Mouse (Mus musculus) R1 (cell line): ENCODE results near the gene Tsnaxip1.
"Not testable (repeated sequence)": the region's sequence is repeated elsewhere in the genome, so short reads cannot be mapped to it uniquely, and the experiment has no call there.

Experiments used
- DNase-seq: peaks from one replicate; pipeline ENCODE4 v3.0.0-alpha.2; 2018; ENCODE audit warnings: low read depth, low spot score

Tsnaxip1 gene

DNA sequence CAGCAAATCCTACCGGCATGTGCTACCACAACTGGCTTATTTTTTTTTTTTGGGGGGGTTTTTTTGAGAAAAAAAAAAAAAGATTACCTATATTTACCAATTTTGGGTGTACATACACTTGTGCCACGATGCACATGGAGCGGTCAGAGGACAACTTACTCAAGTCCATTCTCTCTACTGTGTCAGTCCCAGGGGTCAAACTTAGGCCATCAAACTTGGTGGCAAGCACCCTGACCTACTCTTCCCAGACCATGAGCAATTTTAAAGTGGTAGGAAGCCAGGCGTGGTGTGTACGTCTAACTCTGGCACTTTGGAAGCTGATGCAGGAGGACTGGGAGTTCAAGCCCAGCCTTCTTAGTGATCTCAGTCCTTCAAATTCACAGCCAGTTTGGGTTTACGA, 14.3 kb upstream of the Tsnaxip1 start:
- DNase-seq = no peak

DNA sequence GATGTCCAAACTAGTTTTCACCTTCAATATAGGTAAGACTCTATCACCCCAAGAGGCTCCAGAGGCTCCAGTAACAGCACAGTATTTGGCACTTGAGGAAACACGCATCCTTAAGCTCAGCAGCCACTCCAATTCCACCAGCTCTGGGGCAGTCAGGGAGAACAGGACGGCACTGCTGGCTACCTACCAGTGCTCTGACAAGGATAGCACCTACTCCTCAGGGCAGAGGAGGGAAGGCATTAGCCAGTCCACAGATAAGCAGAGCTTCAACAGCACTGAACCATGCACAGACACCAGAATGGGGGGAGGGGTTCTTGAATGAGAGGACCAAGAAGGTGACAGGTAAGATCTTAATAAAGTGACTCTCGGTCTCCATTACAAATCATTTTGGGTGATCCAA, 7.9 kb upstream of the Tsnaxip1 start:
- DNase-seq = no peak

DNA sequence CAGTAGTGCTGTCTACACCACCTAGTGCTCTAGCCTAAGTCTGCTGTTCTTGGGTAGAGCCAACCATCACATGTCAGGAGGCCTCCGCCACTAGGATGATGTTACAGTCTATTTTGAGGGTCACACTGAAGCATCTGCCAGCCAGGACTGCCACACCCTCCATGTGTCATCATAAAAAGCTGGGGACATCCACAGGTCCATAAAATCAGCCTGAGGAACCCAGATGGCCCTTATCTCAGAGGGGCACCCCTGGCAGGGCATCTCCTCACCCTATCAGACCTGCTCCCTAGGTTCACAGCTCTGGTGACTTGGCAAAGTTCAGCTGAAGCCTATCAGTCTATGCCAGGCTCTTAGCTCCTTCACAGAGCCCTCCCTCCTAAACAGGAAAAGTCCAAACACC, 6.6 kb upstream of the Tsnaxip1 start:
- no peak for DNase-seq

DNA sequence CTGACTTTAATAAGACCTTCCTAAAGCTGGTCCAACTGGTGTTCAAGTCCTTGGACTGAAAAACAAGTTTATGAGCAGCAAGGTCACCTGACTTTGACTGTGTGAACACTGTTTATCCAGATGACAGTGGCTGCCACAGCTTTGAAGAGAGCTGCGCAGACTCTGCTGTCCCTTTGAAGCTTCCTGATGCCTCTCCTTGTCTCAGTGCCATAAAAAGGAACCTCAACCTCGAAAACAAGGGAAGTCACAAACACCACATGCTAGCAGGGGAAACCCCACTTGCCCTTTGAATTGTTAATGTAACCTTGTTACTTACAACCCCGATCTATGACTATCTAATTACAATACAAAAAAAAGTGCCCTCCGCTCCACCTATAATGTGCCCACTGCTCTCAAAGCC, 2.0 kb upstream of the Tsnaxip1 start:
- no peak for DNase-seq

DNA sequence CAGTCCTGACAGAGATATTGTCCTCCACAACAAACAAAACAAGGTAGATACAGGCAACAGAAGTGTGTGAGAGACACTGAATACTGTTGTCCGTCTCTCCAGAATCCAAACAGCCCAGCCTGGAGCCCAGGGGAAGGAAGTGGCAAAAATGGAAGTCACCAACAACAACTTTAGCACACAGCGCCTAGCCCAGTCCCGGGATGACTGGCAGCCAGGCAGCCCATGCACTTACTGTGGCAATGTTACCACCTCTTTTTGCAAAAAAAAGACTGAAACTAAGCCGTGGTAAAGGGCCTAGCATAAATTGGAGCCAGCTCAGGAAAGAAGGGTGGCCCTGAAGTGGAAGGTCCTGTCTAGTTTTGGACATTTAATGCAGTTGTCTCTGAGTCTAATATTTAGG, 1.2 kb upstream of the Tsnaxip1 start:
- no peak for DNase-seq

DNA sequence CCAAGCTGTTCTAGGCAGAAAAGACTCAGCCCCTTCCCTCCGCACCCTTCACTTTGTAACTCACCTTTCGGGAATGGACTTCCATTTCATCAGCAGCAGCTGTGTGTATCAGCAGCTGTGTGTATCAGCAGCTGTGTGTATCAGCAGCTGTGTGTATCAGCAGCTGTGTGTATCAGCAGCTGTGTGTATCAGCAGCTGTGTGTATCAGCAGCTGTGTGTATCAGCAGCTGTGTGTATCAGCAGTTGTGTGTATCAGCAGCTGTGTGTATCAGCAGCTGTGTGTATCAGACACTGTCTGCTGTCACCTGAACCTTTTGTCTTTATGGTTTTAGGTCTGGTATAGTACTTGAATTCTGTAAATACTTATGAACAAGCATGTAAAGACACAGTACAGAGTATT, 6.2 kb downstream of the Tsnaxip1 start:
- DNase-seq = not testable (repeated sequence)

DNA sequence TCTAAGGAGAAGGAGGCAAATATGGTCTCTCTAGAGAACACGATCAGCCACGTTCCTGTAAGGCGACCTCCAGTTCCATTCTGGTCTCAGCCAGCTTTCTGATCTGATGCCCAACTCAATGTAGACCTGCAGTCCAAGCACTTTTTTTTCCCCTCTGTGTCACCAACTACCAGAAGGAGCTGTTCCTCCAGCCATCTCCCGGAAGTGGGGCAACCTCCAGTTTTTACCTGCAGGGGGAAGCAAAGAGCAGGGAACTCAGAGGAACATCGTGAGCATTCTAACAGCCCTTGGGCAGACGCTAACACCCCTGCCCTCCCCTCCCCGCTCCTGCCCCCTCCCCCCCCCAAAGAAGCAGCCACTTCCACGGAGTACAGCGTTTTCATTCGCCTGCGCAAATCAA, 7.8 kb downstream of the Tsnaxip1 start:
- DNase-seq = peak; percentile 81

DNA sequence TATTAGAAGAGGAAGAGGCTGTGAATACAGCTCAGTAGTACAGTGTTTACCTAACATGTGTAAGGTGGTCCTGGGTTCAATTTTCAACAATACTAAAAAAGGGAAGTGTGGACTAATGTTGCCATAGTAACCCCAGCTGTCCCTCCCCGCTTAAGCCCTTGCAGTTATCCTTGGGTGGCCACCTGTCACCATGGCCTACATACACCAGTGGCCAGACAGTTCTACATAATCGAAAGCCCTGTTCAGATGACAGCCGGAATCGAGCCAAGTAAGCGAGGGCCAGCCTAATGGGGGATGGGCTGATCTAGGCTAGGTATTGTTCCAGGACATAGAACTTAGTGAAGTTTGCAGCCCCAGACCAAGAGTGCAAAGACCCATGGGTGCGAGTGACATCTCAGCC, 9.5 kb downstream of the Tsnaxip1 start:
- DNase-seq = no peak

DNA sequence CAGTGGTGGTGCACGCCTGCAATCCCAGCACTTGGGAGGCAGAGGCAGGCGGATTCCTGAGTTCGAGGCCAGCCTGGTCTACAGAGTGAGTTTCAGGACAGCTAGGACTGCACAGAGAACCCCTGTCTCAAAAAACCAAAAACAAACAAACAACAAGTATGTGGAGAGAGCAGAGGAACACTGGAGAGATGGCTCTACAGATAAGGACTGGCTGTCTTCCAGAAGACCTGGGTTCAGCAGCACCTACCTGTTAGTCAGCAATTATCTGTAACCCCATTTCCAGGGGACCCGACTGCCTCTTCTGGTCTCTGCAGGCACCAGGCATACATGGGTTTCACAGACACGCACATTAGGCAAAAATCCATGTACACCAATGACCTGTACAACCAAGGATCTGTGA, 11.7 kb downstream of the Tsnaxip1 start:
- no peak for DNase-seq

DNA sequence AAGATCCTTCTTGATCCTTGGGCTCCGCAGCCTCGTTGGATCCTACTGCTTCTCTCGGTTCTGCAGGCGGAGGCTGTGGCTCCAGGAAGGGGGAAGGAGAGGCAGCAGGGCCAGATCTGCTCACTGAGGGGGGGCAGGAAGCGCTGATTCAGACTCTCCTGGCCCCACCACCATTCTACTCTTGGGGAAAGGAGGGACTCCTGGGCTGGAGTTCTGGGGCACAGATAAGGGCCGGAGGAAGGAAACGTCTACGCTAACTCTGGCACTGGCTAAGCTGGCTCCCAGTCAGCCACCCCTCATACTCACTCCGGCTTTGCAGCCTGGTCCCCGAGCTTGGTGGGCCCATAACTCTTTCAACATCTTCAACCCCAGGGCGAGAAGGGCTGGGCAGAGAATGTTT, 19.1 kb downstream of the Tsnaxip1 start:
- no peak for DNase-seq

DNA sequence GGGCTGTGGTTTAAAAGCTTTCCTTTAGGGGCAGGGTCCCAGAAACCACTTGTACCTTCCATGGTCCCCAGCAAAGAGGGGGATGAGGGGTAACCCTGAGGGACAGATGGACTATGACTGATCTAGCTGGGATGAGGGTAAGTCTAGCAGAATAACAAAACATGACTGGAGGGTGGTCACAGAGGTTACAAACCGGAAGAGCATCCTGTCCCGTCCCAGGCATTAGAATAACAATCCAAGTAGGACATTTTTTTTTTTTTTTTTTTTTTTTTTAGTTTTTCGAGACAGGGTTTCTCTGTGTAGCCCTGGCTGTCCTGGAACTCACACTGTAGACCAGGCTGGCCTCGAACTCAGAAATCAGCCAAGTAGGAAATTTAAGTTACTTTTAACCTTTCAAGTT, 22.5 kb downstream of the Tsnaxip1 start:
- DNase-seq = no peak

DNA sequence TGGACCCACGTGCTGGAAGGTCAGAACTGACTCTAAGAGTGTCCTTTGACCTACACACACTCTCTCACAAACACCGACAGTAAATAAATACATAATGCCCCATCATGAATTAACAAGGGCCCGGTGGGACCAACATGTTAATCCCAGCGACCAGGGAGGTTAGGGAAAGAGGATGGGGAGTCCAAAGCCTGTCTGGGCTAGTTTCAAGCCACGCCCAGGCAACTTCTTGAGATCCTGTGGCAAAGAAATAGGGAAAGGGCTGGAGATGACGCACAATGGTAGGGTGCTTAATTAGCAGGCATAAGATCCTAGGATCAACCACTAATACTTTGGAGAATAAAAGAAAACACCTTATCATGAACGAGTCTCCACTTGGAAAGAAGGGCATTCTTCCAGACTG, 23.1 kb downstream of the Tsnaxip1 start:
- peak; percentile 70 for DNase-seq

DNA sequence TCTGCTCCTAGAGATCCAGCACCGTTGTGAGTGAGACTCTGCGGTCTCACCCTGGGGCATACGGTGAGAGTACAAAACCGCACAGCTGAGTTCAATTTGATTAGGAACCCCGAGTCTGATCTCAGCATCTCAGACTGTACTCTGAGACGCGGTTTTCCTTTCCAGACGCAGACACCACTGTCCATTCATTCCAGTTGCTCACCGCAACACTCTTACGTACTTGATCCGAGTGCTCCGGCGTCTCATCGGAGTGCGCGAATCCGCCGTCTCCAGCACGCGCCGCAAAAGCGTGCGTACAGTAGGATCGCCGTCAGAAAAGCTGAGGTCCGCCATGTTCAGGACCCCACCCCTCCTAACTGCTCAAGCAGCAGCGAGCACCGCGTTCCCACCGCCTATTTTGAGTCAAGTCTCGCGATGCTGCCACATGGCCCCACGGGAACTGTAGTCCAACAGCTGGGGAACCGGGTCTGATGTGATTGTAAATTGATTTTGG, 24.2 kb downstream of the Tsnaxip1 start:
- DNase-seq = peak; percentile 98

DNA sequence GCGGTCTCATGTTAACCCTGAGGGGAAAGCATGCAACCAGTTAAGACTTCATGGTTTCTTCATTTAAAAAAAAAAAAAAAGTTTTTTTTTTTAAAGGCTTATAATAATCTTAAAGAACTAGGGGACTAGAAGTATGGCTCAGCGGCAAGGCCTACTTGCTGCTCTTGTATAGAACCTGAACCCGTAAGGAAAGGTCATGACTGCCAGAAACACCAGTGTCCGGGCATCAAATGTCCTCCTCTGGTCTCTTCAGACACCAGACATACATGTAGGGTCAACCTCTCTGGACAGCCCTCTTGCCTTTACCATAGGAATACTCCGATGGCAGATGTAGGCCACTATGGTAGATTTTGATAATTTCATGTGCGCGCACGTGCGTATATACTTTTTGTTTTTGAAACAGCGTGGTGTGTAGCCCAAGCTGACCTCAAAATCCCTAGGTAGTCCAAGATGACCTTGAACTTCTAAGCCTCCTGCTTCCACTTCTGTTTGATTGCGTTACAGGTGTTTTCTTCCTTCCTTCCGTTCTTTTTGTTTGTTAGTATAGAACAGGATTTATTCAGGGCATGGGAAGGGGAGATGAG, 24.7 kb downstream of the Tsnaxip1 start:
- DNase-seq = peak; percentile 49

DNA sequence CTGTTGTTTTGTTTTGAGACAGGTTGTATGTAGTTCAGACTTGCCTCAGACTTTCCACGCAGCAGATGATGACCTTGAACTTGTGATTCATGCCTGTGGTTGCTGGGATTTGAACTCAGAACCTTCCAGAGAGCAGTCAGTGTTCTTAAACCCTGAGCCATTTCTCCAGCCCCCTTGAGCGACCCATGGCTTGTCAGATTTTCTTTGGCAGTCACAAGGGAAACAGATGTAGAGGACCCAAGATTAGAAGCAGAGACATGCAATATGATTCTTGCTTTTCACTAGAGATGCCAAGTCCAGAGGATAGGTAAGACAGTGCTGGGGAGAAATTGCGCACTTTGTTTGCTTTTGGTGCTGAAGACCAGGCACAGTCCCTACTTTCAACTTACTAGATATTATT, 25.6 kb downstream of the Tsnaxip1 start, which contains the start of gene Cenpt:
TSS of gene Cenpt (minus strand) at position 101 of the 400 bp plus-strand sequence.
- DNase-seq = no peak

DNA sequence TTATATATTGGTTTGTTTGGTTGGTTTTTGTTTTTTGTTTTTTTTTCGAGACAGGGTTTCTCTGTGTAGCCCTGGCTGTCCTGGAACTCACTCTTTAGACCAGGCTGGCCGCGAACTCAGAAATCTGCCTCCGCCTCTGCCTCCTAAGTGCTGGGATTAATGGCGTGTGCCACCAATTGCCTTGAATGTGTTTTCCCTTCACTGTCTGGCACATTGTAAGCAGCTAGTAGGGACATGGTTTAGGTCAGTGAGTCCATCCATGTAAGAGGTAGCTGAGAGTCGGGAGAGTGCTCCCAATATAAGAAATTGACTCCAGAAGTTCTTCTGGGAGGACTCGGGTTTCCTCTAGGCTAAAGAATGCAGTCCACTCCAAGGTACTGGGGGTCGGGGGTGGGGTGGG, 26.8 kb downstream of the Tsnaxip1 start:
- no peak for DNase-seq

DNA sequence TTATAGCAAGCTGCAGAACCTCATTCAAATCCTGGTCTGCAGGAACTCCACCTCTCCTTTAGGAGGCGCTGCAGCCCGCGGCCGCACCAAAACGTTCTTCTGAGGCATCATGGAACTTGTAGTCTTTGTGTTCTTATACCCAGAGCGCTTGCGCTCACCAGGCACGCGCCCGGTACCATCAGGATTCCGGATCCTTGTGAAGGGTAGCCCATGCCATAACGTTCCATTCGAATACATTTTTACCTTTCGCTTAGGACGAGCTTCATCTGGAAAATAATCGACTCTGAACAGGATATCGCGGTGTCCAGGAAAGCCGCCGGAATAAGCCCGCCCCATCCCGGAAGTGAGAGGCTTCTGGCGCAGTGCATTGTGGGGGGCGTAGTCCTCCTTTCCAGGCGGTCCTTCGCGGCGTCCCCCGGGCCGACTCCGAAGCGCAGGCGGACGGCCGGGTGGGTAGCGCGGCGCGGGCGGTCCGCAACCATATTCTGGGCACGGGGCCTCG, 27.2 kb downstream of the Tsnaxip1 start, which contains the start of gene Thap11:
TSS of gene Thap11 (plus strand) at position 418 of the 502 bp plus-strand sequence.
- DNase-seq = peak; percentile 96

DNA sequence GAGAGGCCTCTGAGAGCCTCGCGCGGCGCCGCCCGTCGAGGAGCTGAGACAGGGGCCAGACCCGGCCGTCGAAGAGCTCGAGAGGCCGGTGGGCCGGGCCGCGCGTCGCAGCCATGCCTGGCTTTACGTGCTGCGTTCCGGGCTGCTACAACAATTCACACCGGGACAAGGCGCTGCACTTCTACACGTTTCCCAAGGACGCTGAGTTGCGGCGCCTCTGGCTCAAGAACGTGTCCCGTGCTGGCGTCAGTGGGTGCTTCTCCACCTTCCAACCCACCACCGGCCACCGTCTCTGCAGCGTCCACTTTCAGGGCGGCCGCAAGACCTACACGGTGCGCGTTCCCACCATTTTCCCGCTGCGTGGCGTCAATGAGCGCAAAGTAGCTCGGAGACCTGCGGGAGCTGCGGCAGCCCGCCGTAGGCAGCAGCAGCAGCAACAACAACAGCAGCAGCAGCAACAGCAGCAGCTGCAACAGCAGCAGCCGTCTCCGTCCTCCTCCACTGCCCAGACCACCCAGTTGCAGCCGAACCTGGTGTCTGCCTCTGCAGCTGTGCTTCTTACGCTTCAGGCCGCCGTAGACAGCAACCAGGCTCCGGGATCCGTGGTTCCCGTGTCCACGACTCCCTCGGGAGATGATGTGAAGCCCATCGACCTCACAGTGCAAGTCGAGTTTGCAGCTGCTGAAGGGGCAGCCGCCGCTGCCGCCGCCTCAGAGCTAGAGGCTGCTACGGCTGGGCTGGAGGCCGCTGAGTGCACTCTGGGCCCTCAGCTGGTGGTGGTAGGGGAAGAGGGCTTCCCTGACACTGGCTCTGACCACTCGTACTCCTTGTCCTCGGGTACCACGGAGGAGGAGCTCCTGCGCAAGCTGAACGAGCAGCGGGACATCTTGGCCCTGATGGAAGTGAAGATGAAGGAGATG, 28.0 kb downstream of the Tsnaxip1 start:
- DNase-seq = no peak

DNA sequence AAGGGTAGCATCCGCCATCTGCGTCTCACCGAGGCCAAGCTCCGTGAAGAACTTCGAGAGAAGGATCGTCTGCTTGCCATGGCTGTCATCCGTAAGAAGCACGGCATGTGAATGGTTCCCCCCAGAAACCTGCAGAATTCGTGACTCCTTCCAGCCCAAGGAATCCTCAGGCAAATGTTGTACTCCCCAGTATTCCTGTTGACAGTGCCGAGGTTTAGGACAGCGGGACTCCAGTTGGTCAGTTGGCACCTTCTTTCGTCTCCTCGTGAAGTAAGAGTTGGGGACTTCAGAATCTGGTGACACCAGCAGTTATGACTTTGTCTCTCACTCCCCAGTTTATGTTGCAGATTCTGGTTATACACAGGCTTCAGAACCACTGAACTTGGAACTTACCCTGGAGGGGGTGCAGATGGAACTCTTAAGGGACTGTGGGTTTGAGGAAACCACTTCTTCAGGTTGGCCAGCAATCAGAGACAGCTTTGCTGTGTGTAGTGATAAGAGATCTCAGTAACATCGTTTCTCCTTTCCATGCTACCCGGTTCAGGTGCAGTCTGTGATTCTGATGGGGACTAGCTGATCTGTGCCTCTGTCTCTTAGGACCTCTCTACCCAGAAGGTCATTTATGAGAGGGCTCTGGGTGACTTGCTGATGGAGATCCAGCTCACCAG, 28.8 kb downstream of the Tsnaxip1 start:
- DNase-seq = no peak

DNA sequence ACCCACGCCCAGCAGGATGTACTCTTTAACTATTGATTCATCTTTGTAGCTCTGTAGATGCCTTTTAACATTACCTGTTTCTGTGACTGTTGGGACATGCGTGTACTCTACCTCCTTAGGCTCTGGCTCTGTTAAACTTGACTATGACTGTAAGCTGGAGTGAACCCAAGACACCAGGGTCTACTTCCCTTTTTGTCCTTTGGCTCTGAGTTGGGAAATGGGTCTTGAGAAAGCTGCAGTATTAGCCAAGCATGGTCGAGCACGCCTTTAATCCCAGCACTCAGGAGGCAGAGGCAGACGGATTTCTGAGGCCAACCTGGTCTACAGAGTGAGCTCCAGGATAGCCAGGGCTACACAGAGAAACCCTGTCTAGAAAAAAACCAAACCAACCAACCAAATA, 31.0 kb downstream of the Tsnaxip1 start:
- no peak for DNase-seq

DNA sequence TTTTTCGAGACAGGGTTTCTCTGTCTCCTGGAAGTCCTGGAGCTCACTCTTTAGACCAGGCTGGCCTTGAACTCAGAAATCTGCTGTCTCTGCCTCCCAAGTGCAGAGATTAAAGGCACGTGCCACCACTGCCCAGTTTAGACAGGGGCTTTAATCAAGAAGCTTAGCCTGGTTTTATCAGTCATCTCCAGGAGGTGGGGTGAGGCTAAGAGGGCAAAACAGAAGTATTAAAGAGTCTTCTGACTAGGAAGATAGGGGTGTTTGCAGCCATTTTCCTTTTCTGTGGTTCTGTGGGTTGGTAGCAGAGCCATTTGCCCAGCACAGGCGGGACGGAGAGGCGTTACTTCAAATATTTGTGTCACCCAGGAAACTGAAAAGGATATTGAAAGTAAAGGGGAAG, 31.8 kb downstream of the Tsnaxip1 start:
- no peak for DNase-seq
